8 mouse cellular contexts compared by ENCODE assay signal in genomic region chr8:71507589-71508104, GRCm38 (mm10). TPM values are rescaled to one million over a fixed set of nuclear protein-coding genes. Genes with fewer than 3 reads are reported as not detected.
A peak's percentile ranks its signal among the peaks of the same experiment; 100 is the strongest.
DNase-seq lines count a peak whose midpoint lies in the region; ATAC-seq and TF ChIP-seq lines count a peak whose summit lies in the region.

No protein-coding gene starts in this region.

- under 1% methylated on average over 57 of the region's 61 CpGs for whole genome bisulfite sequencing in intestine, embryonic 14.5 days
- WGBS in small intestine, adult 2 months: under 1% methylated on average over 61 of the region's 61 CpGs

- peak; percentile 80 for DNase-seq in embryo, embryonic 11.5 days (ENCODE audit: low read depth, low spot score)
- peak; percentile 69 to 74 for DNase-seq in gastrocnemius, postnatal 36 days
- DNase-seq in intestine, embryonic 14.5 days (ENCODE audit: low spot score): peak; percentile 86
- DNase-seq in left cerebral cortex, postnatal 25 days (ENCODE audit: low spot score in 2 of 2): peak; percentile 88 to 89
- DNase-seq in mesoderm, embryonic 11.5 days (ENCODE audit: low read depth, low spot score): peak; percentile 93

- no peak for TF ChIP-seq CTCF in small intestine, adult 2 months (IDR thresholded peaks at IDR 0.05; ENCODE audit: extremely low read depth, insufficient read length, insufficient replicate concordance, low read depth, low read length)

- intact Hi-C loops in gastrocnemius, postnatal 36 days (cut with DNase I): no loop called here
- intact Hi-C loops in left cerebral cortex, postnatal 25 days (cut with DNase I): no loop called here

- no peaks in the 10 kb centered on the region for H3K36me3 ChIP-seq in erythroblast, embryonic 14.5 days (ENCODE audit: control insufficient read depth)
- no peaks in the 10 kb centered on the region for H3K36me3 ChIP-seq in intestine, embryonic 14.5 days (ENCODE audit: control insufficient read depth, insufficient read depth, low read length)
- no peaks in the 10 kb centered on the region for H3K36me3 ChIP-seq in small intestine, adult 2 months (ENCODE audit: control insufficient read depth, insufficient read depth, low read length)

- 0 out of 2 replicates have a peak overlapping the region, but pooled peaks have one; percentile 27 for H3K9ac ChIP-seq in intestine, embryonic 14.5 days (ENCODE audit: low read length)

- no peak; the same call in 1 of the 2 replicates for ATAC-seq in erythroblast, adult 5-6 weeks (replicated peaks; ENCODE audit: low FRiP score, poor library complexity, severe bottlenecking)
- peak; percentile 79 for ATAC-seq in intestine, embryonic 14.5 days (replicated peaks; ENCODE audit: low FRiP score, low TSS enrichment, low read depth)

- H3K27me3 ChIP-seq in erythroblast, embryonic 14.5 days (ENCODE audit: control insufficient read depth): peaks cover 32% of the 10 kb centered on the region
- peaks cover 34% of the 10 kb centered on the region for H3K27me3 ChIP-seq in intestine, embryonic 14.5 days (replicated peaks; ENCODE audit: control insufficient read depth, insufficient read depth, low read length)
- H3K27me3 ChIP-seq in small intestine, adult 2 months (ENCODE audit: control insufficient read depth, insufficient read depth, low read length): peaks cover 11% of the 10 kb centered on the region; the same call in 1 of the 2 replicates

- peaks cover 25% of the 10 kb centered on the region for H3K4me1 ChIP-seq in erythroblast, embryonic 14.5 days (ENCODE audit: control insufficient read depth)
- no peaks in the 10 kb centered on the region for H3K4me1 ChIP-seq in intestine, embryonic 14.5 days (replicated peaks; ENCODE audit: control insufficient read depth, insufficient read depth, low read length)
- peaks cover 3% of the 10 kb centered on the region for H3K4me1 ChIP-seq in small intestine, adult 2 months (ENCODE audit: control insufficient read depth, insufficient read depth, insufficient read length, low read length)

- H3K9me3 ChIP-seq in erythroblast, embryonic 14.5 days (ENCODE audit: control insufficient read depth, low read length): no peaks in the 10 kb centered on the region
- H3K9me3 ChIP-seq in intestine, embryonic 14.5 days (ENCODE audit: control insufficient read depth, low read length): no peaks in the 10 kb centered on the region

- no peak overlapping the region for H3K27ac ChIP-seq in intestine, embryonic 14.5 days (ENCODE audit: low read depth)
- no peak overlapping the region for H3K27ac ChIP-seq in small intestine, adult 2 months (ENCODE audit: insufficient read depth, low read depth, low read length)

- H3K4me2 ChIP-seq in intestine, embryonic 14.5 days (ENCODE audit: low read length): peak overlapping the region; percentile 71

- H3K4me3 ChIP-seq in erythroblast, embryonic 14.5 days (replicated peaks): peak overlapping the region; percentile 29
- H3K4me3 ChIP-seq in intestine, embryonic 14.5 days (ENCODE audit: low read depth, low read length): peak overlapping the region; percentile 28
- peak overlapping the region; percentile 62 for H3K4me3 ChIP-seq in small intestine, adult 2 months (ENCODE audit: low read depth, low read length)

- no peak for TF ChIP-seq POLR2A in small intestine, adult 2 months (IDR thresholded peaks at IDR 0.05; ENCODE audit: low read depth, low read length)

RNA-seq across cellular contexts. Expression of gene Plvap, which starts 3.9 kb away (rescaled TPM):
- polyA plus RNA-seq in erythroblast, embryonic 14.5 days (2012): 0.18 and 0.30 TPM in 2 replicates
- 0.84 TPM in 1 of 2 replicates, not detected in the other for total RNA-seq in erythroblast, adult 5-6 weeks (2015; ENCODE audit: low replicate concordance)
- total RNA-seq in erythroblast, adult 5-6 weeks (2017; ENCODE audit: low replicate concordance): 0.26 TPM in 1 of 2 replicates, not detected in the other
- 1 to 10 TPM; 5.6 to 9.3 TPM for total RNA-seq in gastrocnemius, postnatal 36 days (2021)
- polyA plus RNA-seq in intestine, embryonic 14.5 days (2014; fragmentation: Nextera tagmentation; extraction: Ambion mirVana): 59.3 and 63.7 TPM in 2 replicates
- total RNA-seq in left cerebral cortex, postnatal 25 days (2021): 1 to 10 TPM; 5.7 to 6.6 TPM
- 182 and 329 TPM in 2 replicates for polyA plus RNA-seq in small intestine, adult 2 months (2012; rRNA removed)

RNA-seq across cellular contexts. Expression of gene Ccdc194, which starts 17.9 kb away (rescaled TPM):
- polyA plus RNA-seq in erythroblast, embryonic 14.5 days (2012): 0.02 TPM in 1 of 2 replicates, not detected in the other
- total RNA-seq in erythroblast, adult 5-6 weeks (2015; ENCODE audit: low replicate concordance): not detected in 2 replicates
- total RNA-seq in erythroblast, adult 5-6 weeks (2017; ENCODE audit: low replicate concordance): not detected in 2 replicates
- not detected for total RNA-seq in gastrocnemius, postnatal 36 days (2021)
- polyA plus RNA-seq in intestine, embryonic 14.5 days (2014; fragmentation: Nextera tagmentation; extraction: Ambion mirVana): 0.54 and 0.58 TPM in 2 replicates
- total RNA-seq in left cerebral cortex, postnatal 25 days (2021): not detected
- not detected in 2 replicates for polyA plus RNA-seq in small intestine, adult 2 months (2012; rRNA removed)

RNA-seq across cellular contexts. Expression of gene Gtpbp3, which starts 19.7 kb away (rescaled TPM):
- 1.2 and 1.4 TPM in 2 replicates for polyA plus RNA-seq in erythroblast, embryonic 14.5 days (2012)
- 0.58 and 3.1 TPM in 2 replicates for total RNA-seq in erythroblast, adult 5-6 weeks (2015; ENCODE audit: low replicate concordance)
- 1.7 and 3.9 TPM in 2 replicates for total RNA-seq in erythroblast, adult 5-6 weeks (2017; ENCODE audit: low replicate concordance)
- 10 to 100 TPM in 1 of 2 experiments, 1 to 10 TPM in 1; 8.0 to 10.5 TPM for total RNA-seq in gastrocnemius, postnatal 36 days (2021)
- 6.1 and 6.2 TPM in 2 replicates for polyA plus RNA-seq in intestine, embryonic 14.5 days (2014; fragmentation: Nextera tagmentation; extraction: Ambion mirVana)
- 10 to 100 TPM; 28.6 to 33.2 TPM for total RNA-seq in left cerebral cortex, postnatal 25 days (2021)
- polyA plus RNA-seq in small intestine, adult 2 months (2012; rRNA removed): 18.6 and 25.8 TPM in 2 replicates

RNA-seq across cellular contexts. Expression of gene Ano8, which starts 21.9 kb away (rescaled TPM):
- polyA plus RNA-seq in erythroblast, embryonic 14.5 days (2012): 0.09 and 0.20 TPM in 2 replicates
- 0.21 TPM in 1 of 2 replicates, not detected in the other for total RNA-seq in erythroblast, adult 5-6 weeks (2015; ENCODE audit: low replicate concordance)
- total RNA-seq in erythroblast, adult 5-6 weeks (2017; ENCODE audit: low replicate concordance): 0.14 TPM in 1 of 2 replicates, not detected in the other
- 10 to 100 TPM; 13.8 to 16.0 TPM for total RNA-seq in gastrocnemius, postnatal 36 days (2021)
- 1.2 and 1.7 TPM in 2 replicates for polyA plus RNA-seq in intestine, embryonic 14.5 days (2014; fragmentation: Nextera tagmentation; extraction: Ambion mirVana)
- total RNA-seq in left cerebral cortex, postnatal 25 days (2021): 10 to 100 TPM; 59.9 to 60.9 TPM
- 9.0 and 19.8 TPM in 2 replicates for polyA plus RNA-seq in small intestine, adult 2 months (2012; rRNA removed)

RNA-seq across cellular contexts. Expression of gene Bst2, which starts 29.6 kb away (rescaled TPM):
- 0.21 and 0.72 TPM in 2 replicates for polyA plus RNA-seq in erythroblast, embryonic 14.5 days (2012)
- 5.6 and 7.7 TPM in 2 replicates for total RNA-seq in erythroblast, adult 5-6 weeks (2015; ENCODE audit: low replicate concordance)
- total RNA-seq in erythroblast, adult 5-6 weeks (2017; ENCODE audit: low replicate concordance): 8.2 and 10.1 TPM in 2 replicates
- 1 to 10 TPM; 7.6 to 9.9 TPM for total RNA-seq in gastrocnemius, postnatal 36 days (2021)
- polyA plus RNA-seq in intestine, embryonic 14.5 days (2014; fragmentation: Nextera tagmentation; extraction: Ambion mirVana): 11.8 and 14.5 TPM in 2 replicates
- 1 to 10 TPM; 2.3 to 4.3 TPM for total RNA-seq in left cerebral cortex, postnatal 25 days (2021)
- 126 and 242 TPM in 2 replicates for polyA plus RNA-seq in small intestine, adult 2 months (2012; rRNA removed)
